Comparison of ENCODE assay signal across 9 mouse cellular contexts in genomic region chr1:24099541-24099925, GRCm38 (mm10). TPM values are rescaled to one million over a fixed set of nuclear protein-coding genes. Genes with fewer than 3 reads are reported as not detected.
A peak's percentile ranks its signal among the peaks of the same experiment; 100 is the strongest.
DNase-seq lines count a peak whose midpoint lies in the region; ATAC-seq and TF ChIP-seq lines count a peak whose summit lies in the region.
"Had no signal": no experiment of that assay in that cellular context is flagged by ENCODE, and none has a peak within 500 bp of the region (broad histone marks: within the 10 kb centered on the region; RNA-seq: fewer than 3 reads in every experiment).

No protein-coding gene starts in this region.

- no peak for TF ChIP-seq POLR2A in embryonic fibroblast, embryonic 13.5 days (IDR thresholded peaks at IDR 0.05; ENCODE audit: low read depth, low read length)

- H3K4me3 ChIP-seq in gastrocnemius, adult 2 months = peak overlapping the region; percentile 80
- peak overlapping the region; percentile 72 for H3K4me3 ChIP-seq in embryonic fibroblast, embryonic 13.5 days (ENCODE audit: insufficient read depth, low read length)

- ATAC-seq in cerebellum, adult (ENCODE audit: insufficient number of reproducible peaks, low FRiP score, low TSS enrichment) = no peak

- H3K4me1 ChIP-seq in embryonic fibroblast, embryonic 13.5 days (ENCODE audit: control insufficient read depth, insufficient read depth, low read length) = peaks cover 5% of the 10 kb centered on the region

- 0 out of 2 replicates have a peak, but pooled peaks cover 2% of the 10 kb centered on the region for H3K27me3 ChIP-seq in splenic B cell, adult 2 months (ENCODE audit: control insufficient read depth, insufficient read depth, low read length, poor library complexity, severe bottlenecking)
- H3K27me3 ChIP-seq: CH12.LX had no signal

- H3K36me3 ChIP-seq in splenic B cell, adult 2 months (ENCODE audit: control insufficient read depth, insufficient read depth, low read length, poor library complexity, severe bottlenecking) = no peaks in the 10 kb centered on the region

- TF ChIP-seq CTCF in gastrocnemius, adult 2 months (IDR thresholded peaks at IDR 0.05) = no peak
- no peak for TF ChIP-seq CTCF in embryonic fibroblast, embryonic 13.5 days (IDR thresholded peaks at IDR 0.05; ENCODE audit: borderline replicate concordance, insufficient read depth, low read length)

- DNase-seq in gastrocnemius, adult 2 months = no peak
- no peak for DNase-seq in gastrocnemius, postnatal 25 days
- DNase-seq in 3T3-L1 (ENCODE audit: low read depth, low spot score) (peak; percentile 41), liver (peak; percentile 10)
- DNase-seq in splenic B cell, adult 2 months (ENCODE audit: low read depth, low spot score) = peak; percentile 3
- DNase-seq in gastrocnemius, postnatal 36 days = no peak

- H3K27ac ChIP-seq in gastrocnemius, adult 2 months = peak overlapping the region; percentile 86
- H3K27ac ChIP-seq in embryonic fibroblast, embryonic 13.5 days (ENCODE audit: insufficient read depth, low read length) = no peak overlapping the region

- intact Hi-C loops in gastrocnemius, adult 2 months (cut with DNase I) = no loop called here
- intact Hi-C loops in gastrocnemius, postnatal 36 days (cut with DNase I) = no loop called here

RNA-seq across cellular contexts. Expression of gene Fam135a, which starts 0.6 kb away (rescaled TPM):
- 10 to 100 TPM; 18.4 to 19.9 TPM for total RNA-seq in gastrocnemius, adult 2 months (2021)
- total RNA-seq in gastrocnemius, postnatal 25 days (2021) = 10 to 100 TPM; 17.1 to 19.3 TPM
- 39.7 and 49.7 TPM in 2 replicates for polyA plus RNA-seq in embryonic fibroblast, embryonic 13.5 days (2011; ENCODE audit: insufficient read length, low read depth, missing spikeins)
- 10 to 100 TPM; 15.3 to 17.8 TPM for total RNA-seq in gastrocnemius, postnatal 36 days (2021)

Comparison
In these comparisons a context has a peak if more than half of its experiments do, and no peak if none do; other contexts are left out.
1. DNase-seq: peak in 3T3-L1 (single experiment), liver (single experiment) and splenic B cell, adult 2 months (single experiment); none in gastrocnemius, adult 2 months (single experiment), gastrocnemius, postnatal 25 days (single experiment) and gastrocnemius, postnatal 36 days (0 of 2).